Mouse (Mus musculus): ENCODE data around the gene Maff.

Maff gene

DNA sequence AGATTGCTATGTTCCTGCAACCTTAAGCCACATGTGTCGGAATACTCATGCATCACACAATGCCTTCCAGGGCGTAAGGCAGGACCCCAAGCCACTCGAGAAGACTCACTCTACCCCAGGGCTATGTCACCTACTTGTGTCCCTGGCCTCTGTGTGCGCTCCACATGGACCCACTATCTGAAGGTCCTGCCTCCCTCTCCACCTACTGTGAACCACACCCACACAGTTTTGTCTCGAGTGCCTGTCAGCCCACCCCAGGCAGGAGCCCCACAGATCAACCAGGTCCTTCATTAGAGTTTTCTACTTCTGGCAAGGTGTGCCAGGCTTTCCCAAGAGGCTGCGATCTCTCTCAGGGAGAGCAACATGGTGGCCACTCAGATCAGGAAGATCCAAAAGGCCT is 48.9 kb downstream of the Maff start:
- DNase-seq (ENCODE audit: low spot score in 2 of 2) = no peak

DNA sequence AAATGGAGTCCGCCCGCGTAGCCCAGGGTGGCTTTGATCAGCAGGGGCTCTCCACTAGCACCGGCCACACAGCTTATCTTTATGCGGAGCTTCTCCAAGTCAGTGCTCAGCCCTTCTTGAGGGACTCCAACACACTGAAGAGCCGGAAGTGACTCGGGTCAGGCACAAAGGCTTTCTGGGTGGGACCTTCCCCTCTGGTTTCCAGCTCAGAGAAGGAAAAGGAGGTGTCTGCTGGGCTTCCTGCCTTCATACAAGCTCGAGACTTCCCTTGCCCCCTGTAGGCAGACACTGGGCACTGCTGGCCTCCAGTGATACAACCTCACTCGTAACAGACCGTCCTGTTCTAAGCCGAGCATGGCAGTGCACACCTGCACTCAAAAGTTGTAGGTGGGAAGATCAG is 50.3 kb downstream of the Maff start:
- no peak for DNase-seq (ENCODE audit: low spot score in 2 of 2)

DNA sequence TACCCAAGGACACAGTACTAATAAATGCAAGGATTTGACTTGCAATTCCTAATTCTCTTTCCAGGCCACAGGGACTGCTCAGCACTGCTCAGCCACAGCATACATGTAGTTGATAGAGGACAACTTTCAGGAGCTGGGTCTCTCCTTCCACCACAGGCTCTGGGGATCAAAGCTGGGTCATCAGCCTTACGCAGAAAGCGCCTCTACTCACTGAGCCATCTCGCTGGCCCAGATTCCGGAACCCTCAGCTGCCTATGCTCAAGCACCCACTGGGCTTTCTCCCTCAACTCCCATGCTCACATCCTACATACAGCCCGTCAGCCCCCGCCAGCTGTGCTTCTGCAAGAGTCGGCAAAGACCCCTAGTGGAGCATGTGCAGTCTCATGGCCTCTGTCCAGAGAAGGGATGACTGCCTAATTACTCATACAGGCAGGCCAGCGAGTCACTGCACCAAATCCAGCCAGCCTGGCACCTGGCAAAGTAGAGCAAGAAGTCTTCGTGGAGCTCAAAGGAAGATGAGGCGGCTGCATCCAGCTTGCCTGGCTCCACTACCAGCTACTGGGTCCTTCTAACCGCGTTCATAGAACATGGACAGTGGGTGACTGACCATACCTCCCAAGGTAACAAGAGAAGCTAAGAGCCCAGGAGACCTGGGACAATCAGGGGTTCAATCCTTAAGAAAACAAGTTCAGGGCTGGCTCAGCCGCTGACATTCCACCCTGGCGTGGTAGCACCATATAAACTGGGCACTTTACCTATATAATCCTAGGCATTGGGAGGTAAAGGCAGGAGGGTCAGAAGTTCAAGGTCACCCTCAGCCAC is 53.0 kb downstream of the Maff start:
- no peak for DNase-seq (ENCODE audit: low spot score in 2 of 2)

GRCm38 (mm10) chr15:79400134-79400974 is 53.9 kb downstream of the Maff start:
- DNase-seq (ENCODE audit: low spot score in 2 of 2) = no peak

DNA sequence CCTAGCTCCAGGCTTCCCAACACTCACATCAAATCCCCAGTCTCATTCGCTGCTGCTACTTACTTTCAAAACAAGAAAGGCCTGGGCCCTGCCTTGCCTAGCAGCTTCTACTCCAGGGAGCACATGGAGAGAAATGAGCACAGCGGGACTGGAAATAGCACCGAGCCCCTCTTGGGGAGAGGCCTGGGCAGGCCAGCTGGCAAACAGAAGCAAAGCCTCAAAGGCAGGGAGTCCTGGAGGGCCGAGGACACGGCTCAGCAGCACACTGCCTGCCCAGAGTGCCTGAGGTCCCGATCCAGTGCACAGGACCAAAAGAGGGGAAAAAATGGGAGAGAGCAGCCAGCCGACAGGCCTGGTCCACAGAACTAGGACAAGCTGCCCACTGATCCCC is 54.5 kb downstream of the Maff start:
- no peak for DNase-seq (ENCODE audit: low spot score in 2 of 2)

- DNase-seq (ENCODE audit: low spot score in 2 of 2) = peak in 1 of 2 experiments; percentile 31
Observed at GRCm38 (mm10) chr15:79402176-79402575, 55.8 kb downstream of the Maff start.

GRCm38 (mm10) chr15:79402836-79403762 is 56.7 kb downstream of the Maff start, which contains the start of gene Tmem184b:
Tmem184b (minus strand) TSS chr15:79403569.
- DNase-seq (ENCODE audit: low spot score in 2 of 2) = peak; percentile 78 to 83

DNA sequence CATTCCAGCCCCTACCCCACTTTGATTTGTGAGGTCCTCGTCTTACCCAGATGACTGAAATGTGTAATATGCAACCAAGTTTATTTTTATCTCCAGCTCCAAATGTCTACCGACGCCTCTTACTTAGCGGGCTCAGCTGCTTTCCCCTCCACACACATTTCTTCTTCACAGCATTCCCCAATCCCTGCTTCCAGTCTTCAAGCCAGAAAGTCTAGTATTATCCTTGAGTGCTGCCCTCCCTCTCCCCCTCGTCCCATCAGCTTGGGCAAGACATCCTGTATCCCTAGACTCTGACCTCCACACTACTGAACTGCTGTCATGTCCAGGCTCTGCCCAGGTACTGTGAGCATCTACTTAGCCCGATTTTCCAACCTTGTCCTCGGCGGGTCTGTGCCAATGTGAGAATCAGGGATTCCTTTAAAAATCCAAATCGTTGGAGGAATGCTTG is 57.4 kb downstream of the Maff start:
- DNase-seq (ENCODE audit: low spot score in 2 of 2) = no peak

GRCm38 (mm10) chr15:79404277-79404676 is 57.9 kb downstream of the Maff start:
- no peak for DNase-seq (ENCODE audit: low spot score in 2 of 2)

GRCm38 (mm10) chr15:79406564-79406963 is 60.1 kb downstream of the Maff start:
- DNase-seq (ENCODE audit: low spot score in 2 of 2) = no peak

Measured in frontal cortex, postnatal 25 days (tissue).